Mouse (Mus musculus) layer of hippocampus, adult 18-20 months (tissue): ENCODE data around the gene Baiap2l1. TPM values are rescaled to one million over a fixed set of nuclear protein-coding genes. Genes with fewer than 3 reads are reported as not detected.

ENCODE experiments used
- DNase-seq, 2 experiments: peaks; one replicate each; pipeline ENCODE4 v3.0.0; 2022; ENCODE audit warnings: low spot score in 2 of 2
- total RNA-seq, 2 experiments: library from RNA; stranded (reverse); gene quantifications; 2 replicates each; pipeline ENCODE4 v1.2.3; 2021

Gene Baiap2l1
- total RNA-seq, 2 experiments from 2014 or later, result 0.46 to 0.87 TPM

DNA sequence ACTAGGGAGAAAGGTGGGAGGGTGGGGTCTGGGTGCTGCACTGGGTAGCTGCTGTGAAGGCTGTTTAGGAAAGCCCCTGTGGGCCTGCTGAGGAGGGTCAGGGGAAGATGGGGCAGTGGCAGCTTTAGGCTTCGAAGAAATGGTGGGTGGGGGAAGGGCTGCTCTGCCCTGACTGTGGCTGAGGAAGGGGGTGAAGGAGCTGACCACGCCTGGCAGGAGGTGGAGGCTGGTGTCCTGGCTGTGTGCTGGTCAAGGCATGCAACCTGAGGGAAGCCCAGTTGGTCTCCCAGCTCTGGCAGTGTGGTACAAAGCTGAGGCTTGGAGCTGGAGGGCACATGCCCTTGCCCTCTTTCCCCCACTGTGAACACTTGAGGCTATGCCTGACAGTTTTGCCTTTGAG is 99.2 kb downstream of the Baiap2l1 start:
- no peak for DNase-seq

DNA sequence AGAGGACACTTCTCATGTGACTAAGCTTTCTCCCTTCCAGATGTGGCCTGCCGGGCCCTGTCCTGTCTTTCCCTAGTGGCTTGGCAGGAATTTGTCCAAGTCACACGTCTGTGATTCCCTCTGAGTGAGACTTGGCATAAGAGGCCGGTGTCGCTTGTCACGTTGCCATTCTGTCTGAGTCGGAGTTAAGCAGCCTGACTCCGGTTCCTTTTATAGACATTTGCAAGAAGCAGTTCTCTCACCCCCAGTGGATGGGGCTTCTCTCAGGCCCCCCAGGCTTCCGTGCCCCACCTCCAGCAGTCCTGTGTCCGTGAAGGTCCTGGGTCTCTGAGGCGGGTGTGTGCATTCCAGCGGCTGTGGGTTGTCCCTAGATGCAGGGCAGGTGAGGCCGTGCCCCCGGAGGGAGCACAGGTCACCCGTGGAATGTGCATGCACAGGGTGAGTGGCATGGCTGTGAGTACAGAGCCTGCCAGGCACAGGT is 99.7 kb downstream of the Baiap2l1 start:
- DNase-seq, result no peak

DNA sequence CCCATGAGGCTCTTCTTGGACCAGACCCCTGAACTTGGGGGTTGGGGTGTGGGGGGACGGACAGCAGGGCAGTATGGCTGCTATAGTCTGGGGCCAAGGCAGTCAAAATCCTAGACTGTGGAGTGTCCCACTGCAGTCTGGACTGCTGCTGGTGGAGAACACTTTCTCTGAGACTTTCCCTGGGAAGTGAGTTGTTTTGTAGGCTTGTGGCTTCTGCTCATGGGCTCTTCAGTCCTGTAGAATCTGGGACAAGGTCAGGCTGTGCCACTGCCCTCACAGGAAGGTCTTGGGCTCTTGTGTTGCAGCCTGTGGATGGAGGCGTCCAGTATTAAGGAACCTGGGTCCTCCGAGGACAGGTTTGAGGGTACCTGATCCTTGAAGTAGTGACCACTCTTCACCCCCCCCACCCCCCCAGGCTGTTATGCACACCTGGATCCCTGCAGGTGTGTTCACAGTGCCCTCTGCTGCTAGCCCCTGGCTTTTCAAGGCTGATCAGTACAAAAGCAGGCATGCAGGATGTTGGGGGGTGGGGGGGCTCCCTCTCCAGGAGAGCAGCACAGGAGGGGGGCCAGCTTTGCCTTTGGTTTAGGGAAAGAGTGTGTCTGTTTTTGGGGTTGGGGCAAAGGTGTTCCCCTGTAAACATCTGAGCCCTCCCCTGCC is 100.3 kb downstream of the Baiap2l1 start:
- no peak for DNase-seq

GRCm38 (mm10) chr5:144256888-144257287 is 101.0 kb downstream of the Baiap2l1 start:
- no peak for DNase-seq

DNA sequence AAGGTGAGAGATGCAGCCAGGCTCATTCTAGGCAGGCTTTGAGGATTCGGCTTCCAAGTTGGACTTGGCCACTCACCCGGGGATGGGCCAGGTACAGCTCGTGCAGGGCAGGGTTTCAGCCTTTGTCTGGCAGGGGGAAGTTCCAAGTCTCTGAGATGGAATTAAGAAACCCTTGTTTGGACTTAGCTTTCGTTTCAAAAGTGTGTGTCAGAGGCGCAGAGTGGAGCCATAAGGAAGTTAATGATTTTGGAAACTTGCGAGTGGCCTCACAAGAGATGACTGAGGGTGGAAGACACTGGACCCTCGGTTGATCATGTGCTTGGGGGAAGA is 101.4 kb downstream of the Baiap2l1 start:
- no peak for DNase-seq

DNA sequence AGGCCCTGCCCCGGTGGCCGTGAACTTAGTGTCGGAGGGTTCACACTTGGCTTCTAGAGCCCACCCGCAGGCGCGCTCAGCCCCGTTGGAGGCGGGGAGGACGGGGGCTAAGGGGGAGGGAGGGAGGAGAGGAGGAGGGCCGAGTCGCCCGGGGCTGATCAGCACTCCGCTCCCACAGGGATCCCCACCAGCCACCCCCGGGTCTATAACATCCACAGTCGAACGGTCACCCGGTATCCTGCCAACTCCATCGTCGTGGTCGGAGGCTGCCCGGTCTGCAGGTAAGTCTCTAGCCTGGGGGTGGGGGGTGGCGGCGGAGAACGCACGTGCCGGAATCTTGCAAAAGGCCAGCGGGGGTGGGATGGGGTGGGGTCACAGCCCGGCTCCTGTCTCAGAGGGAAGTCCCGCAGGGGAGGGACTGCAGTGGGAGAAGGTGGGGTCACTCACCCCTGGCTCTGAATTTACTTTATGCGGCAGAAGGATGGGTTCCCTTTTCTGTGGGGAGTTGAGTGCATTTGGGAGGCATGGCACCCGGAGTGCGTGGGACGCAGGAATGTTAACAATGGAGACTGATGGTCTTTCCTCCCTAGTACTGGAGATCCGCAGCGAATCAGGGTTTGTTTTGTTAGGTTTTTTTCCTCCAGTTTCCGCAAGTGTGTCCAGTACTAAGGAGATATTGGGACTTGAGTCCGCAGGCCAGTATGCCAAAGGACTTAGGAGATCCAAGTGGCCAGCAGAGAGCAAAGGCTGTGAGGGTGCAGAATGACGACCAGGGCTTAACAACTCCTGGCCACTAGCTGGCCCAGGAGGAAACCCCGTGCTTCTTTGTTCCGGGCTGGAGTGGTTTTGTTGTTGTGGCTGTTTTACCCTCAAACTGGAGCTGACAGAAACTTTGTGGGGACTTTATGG is 102.0 kb downstream of the Baiap2l1 start:
- DNase-seq, result peak in 1 of 2 experiments; percentile 61

DNA sequence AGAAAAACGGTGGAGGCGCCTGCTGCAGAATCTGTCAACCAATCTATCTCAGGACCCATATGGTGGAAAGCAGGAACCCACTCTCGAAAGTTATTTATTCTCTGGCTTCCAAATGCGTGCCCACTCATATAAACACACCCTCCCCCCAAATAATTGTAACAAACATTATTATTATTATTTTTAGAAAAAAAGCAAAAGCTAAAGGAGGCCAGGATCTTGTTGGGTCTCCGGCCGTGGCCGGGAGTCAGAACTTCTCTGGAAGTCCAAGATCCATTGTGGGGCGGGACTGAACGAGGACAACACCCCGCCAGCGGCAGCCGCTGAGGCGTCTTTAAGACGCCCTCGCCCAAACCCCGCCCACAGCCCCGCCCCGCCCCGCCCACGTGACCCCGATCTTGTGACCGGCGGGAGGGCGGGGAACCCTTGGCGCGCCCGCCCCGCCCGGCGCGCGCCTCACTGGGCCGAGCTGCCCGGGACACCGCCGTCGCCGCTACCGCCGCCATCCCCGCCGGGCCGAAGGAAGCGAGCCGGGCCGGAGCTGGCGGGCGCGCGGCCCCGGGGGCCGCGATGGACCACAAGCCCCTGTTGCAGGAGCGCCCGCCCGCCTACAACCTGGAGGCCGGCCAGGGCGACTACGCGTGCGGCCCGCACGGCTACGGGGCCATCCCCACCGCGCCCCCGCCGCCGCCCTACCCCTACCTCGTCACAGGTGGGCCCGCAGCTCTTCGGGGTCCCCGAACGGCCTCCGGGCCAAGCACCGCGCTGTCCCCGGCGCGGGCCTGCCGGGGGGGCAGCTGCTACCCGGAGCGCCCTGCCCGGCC is 102.9 kb downstream of the Baiap2l1 start:
- peak; percentile 68 to 81 for DNase-seq

- DNase-seq, result no peak
Measured at GRCm38 (mm10) chr5:144254122-144254810, 103.6 kb downstream of the Baiap2l1 start.

DNA sequence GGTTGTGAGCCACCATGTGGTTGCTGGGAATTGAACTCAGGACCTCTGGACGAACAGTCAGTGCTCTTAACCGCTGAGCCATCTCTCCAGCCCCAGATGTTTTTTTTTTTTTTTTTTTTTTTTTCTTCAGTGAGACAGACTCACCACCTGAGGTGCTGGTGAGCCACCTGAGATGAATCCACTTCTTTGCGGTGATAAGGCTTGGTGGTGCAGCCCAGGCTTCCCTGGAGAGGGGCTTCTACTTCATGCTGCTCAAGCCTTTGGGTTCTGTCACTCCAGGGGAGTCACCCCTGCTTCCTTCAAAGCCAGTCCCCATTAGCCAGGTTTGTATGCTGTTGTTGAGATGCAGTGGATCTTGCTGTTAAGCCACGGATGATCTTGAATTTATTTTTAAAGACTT is 104.7 kb downstream of the Baiap2l1 start:
- DNase-seq, result no peak

DNA sequence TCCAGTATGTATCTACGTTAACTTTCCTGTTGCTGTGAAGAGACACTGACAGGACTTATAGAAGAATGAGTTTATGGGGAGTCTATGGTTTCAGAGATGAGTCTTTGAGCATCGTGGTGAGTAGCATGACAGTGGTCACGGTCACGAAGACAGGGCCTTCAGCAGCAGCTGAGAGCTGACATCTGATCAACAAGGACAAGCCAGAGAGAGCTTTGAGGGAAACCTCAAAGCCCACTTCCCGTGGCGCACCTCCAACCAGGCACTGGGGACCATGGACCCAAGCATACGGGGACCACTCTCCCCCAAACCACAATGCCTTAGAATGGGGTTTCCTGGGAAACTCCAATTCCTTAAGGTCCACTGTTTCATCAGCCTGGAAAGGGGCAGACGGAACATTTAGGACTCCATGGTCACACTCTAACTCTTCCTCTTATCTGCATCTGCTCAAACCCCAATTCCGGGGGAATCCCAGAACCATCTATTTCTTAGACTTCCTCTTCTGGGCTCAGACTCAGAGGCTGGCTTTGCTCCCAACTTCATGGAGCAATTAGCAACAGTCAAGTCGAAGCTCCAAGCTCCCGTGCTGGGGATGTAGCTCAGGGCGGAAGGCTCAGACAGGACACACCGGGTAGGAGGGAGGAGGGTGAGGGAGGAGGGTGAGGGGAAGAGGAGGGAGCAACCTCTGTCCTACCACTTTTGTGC is 105.9 kb downstream of the Baiap2l1 start:
- DNase-seq, result no peak

GRCm38 (mm10) chr5:144249871-144250270 is 108.0 kb downstream of the Baiap2l1 start:
- no peak for DNase-seq

DNA sequence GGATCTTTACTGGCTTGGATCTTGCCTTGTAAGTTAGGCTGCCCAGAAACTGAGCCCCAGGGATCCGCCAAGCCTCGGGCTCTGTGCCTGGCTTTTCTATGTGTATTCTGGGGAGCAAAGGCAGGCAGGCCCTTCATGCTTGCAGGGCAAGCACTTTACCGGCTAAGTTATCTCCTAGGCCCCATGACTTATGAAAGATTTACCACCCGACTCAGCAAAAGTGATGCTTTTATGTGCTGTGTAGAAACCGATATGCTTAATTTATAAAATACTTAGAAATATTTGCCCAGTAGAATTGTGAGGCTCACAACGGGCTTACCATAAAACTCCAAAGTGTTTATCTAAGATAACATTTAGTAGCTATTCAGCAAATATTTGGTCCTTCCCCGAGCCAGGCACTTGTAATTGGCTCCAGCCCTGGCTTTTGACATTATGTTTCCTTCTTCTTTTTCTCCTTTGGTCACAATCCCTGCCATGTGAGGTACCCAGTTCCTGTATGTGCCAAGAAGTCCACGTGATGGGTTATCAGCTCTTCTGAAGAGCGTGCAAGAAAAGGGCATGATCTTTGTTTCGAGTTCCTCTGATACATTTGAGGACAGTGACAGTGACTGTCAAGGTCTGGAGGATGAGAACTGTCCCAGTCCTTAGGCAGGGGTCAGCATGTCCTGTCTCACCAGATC is 109.9 kb downstream of the Baiap2l1 start:
- DNase-seq, result no peak

GRCm38 (mm10) chr5:144247307-144247706 is 110.6 kb downstream of the Baiap2l1 start:
- DNase-seq, result no peak

GRCm38 (mm10) chr5:144246669-144247068 is 111.2 kb downstream of the Baiap2l1 start:
- DNase-seq, result no peak

- DNase-seq, result no peak
Measured at GRCm38 (mm10) chr5:144245592-144245991, 112.3 kb downstream of the Baiap2l1 start.

DNA sequence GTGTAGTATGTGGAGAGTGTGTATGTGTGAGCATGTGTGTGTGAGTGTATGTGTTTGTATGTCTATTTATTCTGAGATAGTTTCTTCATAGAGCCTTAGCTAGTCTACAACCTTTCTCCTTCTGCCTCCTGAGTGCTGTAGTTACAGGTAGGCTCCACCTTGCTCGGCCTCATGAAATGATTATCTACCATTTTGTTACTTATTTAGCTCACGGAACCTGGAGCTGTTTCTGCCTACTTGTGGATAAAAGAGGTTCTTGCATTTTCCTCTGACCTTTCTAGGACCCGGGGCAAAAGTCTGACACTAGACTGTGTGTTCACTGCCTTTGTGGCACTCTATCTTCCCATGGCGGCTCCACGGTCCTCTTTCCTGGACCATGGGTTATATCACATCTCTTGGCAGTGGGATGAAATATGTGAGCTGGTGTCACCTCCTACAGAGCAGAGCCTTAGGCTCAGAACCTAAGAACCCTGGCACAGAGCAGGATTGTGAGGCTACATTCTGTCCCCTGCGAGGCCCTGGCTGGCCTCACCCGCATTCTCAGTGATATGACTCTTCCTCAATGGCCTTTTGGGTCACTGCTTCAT is 113.9 kb downstream of the Baiap2l1 start, which contains the start of gene Bri3:
Bri3 (plus strand) TSS at position 537 of the 587 bp plus-strand sequence.
- no peak for DNase-seq

GRCm38 (mm10) chr5:144238969-144239368 is 118.9 kb downstream of the Baiap2l1 start:
- DNase-seq, result no peak

GRCm38 (mm10) chr5:144234714-144235113 is 123.2 kb downstream of the Baiap2l1 start:
- peak; percentile 55 to 88 for DNase-seq

DNA sequence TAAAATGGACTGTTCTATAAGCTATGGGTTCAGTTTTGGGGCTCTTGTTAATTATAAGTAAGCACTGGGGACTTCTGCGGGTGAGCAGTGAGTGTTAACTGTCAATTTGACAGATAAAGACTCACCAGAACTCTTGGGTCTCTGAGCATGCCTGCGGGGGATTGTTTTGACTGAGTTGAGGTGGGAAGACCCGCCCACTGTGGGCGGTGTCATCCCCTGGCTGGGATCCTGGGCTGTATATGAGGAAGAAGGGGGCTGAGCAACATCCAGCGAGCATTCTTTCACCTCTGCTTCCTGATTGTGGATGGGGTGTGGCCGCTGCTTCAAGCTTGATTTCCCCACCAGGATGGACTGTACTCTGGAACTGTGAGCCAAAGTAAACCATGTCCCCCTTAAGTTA is 123.7 kb downstream of the Baiap2l1 start:
- DNase-seq, result no peak
